Mouse (Mus musculus) embryonic facial prominence, embryonic 12.5 days (tissue): ENCODE measurements around the gene Awat1. TPM values are rescaled to one million over a fixed set of nuclear protein-coding genes. Genes with fewer than 3 reads are reported as not detected.

Source experiments
- ATAC-seq: fragments of 200-750 bp; cut with Nextera tagmentation; 2 replicates; pipeline ENCODE4 v1.8.0; 2017; ENCODE audit not compliant: insufficient number of reproducible peaks, insufficient read depth, low FRiP score, low TSS enrichment
- H3K27ac ChIP-seq: fragments of 300-500 bp; sonication (generic); 2 replicates; pipeline ENCODE4 v1.5.1; 2016; ENCODE audit warnings: mild to moderate bottlenecking
- H3K27me3 ChIP-seq: fragments of 300-500 bp; sonication (generic); 2 replicates; pipeline ENCODE4 v1.6.1; 2016; ENCODE audit warnings: mild to moderate bottlenecking, moderate library complexity
- H3K36me3 ChIP-seq: fragments of 300-500 bp; sonication (generic); 2 replicates; pipeline ENCODE4 v1.6.1; 2016; ENCODE audit warnings: mild to moderate bottlenecking
- H3K4me1 ChIP-seq: fragments of 300-500 bp; sonication (generic); 2 replicates; pipeline ENCODE4 v1.6.1; 2016
- H3K4me2 ChIP-seq: fragments of 300-500 bp; sonication (generic); replicated peaks from 2 replicates; pipeline ENCODE4 v1.6.1; 2016; ENCODE audit warnings: mild to moderate bottlenecking, moderate library complexity
- H3K4me3 ChIP-seq: fragments of 300-500 bp; sonication (generic); 2 replicates; pipeline ENCODE4 v1.5.1; 2016; ENCODE audit warnings: mild to moderate bottlenecking
- H3K9ac ChIP-seq: fragments of 300-500 bp; sonication (generic); 2 replicates; pipeline ENCODE4 v1.6.1; 2016; ENCODE audit warnings: mild to moderate bottlenecking, moderate library complexity
- H3K9me3 ChIP-seq: fragments of 300-500 bp; sonication (generic); 2 replicates; pipeline ENCODE4 v1.6.1; 2016; ENCODE audit warnings: mild to moderate bottlenecking, moderate library complexity
- WGBS: fragments of 180-500 bp; shearing (Covaris S2); methylation state at CpG from one replicate; pipeline ENCODE4 v1.1.7; 2016; 5-methylcytosine and 5-hydroxymethylcytosine counted together
- polyA plus RNA-seq: library from polyadenylated mRNA; unstranded; fragments of >200 nt; fragmentation: Nextera tagmentation; extraction: Ambion mirVana; gene quantifications from 2 replicates; pipeline ENCODE4 v1.2.1, GENCODE M21; 2016

The Awat1 gene
- polyA plus RNA-seq, 1 experiment from 2014 or later, result not detected

DNA sequence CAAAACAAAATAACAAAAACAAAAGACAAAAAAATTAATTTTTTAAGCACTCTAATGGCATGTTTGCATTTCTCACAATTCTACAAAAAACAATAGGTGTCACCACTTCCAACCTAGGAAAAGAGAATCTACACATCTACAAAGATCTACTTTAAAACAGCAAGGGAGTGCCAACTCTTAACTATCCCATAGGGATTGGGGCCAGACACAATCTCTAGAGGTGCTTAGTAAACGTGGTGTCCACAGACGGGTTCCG, 53.4 kb downstream of the Awat1 start, which contains the start of gene Kif4:
Gene Kif4 (plus strand): TSS at position 192 of the 256 bp plus-strand sequence.
- peak within 1 kb of the TSS; percentile 84 for H3K27ac ChIP-seq
- WGBS, result 18% methylated on average over 3 of the region's 3 CpGs
- H3K9me3 ChIP-seq, result no peaks in the 10 kb centered on the region

GRCm38 (mm10) chrX:100625802-100626793, 54.0 kb downstream of the Awat1 start, which contains the start of gene Pdzd11:
Pdzd11 (minus strand) TSS chrX:100626568.
- peak; percentile 99 for ATAC-seq
- H3K4me2 ChIP-seq, result peak within 1 kb of the TSS; percentile 61
- H3K9me3 ChIP-seq, result no peaks in the 10 kb centered on the region
- 0 out of 2 replicates have a peak, but pooled peaks cover 6% of the 10 kb centered on the region for H3K27me3 ChIP-seq
- 19% methylated on average over 62 of the region's 62 CpGs for WGBS
- peaks cover 8% of the 10 kb centered on the region; the same call in 1 of the 2 replicates for H3K36me3 ChIP-seq
- no peaks in the 10 kb centered on the region for H3K4me1 ChIP-seq
- H3K4me3 ChIP-seq, result peak within 1 kb of the TSS; percentile 56
- H3K27ac ChIP-seq, result peak within 1 kb of the TSS; percentile 84
- H3K9ac ChIP-seq, result peak within 1 kb of the TSS; percentile 56

More for the DNA sequence above, 53.4 kb downstream of the Awat1 start, which contains the start of gene Kif4:
- 0 out of 2 replicates have a peak, but pooled peaks cover 6% of the 10 kb centered on the region for H3K27me3 ChIP-seq
- H3K9ac ChIP-seq, result peak within 1 kb of the TSS; percentile 56
- H3K4me1 ChIP-seq, result no peaks in the 10 kb centered on the region
- H3K36me3 ChIP-seq, result peaks cover 8% of the 10 kb centered on the region; the same call in 1 of the 2 replicates
- ATAC-seq, result no peak
- peak within 1 kb of the TSS; percentile 61 for H3K4me2 ChIP-seq
- H3K4me3 ChIP-seq, result peak within 1 kb of the TSS; percentile 56

Other genes starting within 250 kb of the Awat1 start
- not detected in 2 replicates for gene Otud6a, start 143.2 kb upstream of the Awat1 start, polyA plus RNA-seq
- 0.19 and 0.69 TPM in 2 replicates for gene Awat2, start 129.5 kb upstream of the Awat1 start, polyA plus RNA-seq
- 37.5 and 38.1 TPM in 2 replicates for gene Igbp1, start 78.0 kb upstream of the Awat1 start, polyA plus RNA-seq
- not detected in 2 replicates for gene Dgat2l6, start 47.4 kb upstream of the Awat1 start, polyA plus RNA-seq
- gene P2ry4, start 22.6 kb downstream of the Awat1 start, polyA plus RNA-seq, result not detected in 2 replicates
- gene Arr3, start 33.2 kb downstream of the Awat1 start, polyA plus RNA-seq, result not detected in 2 replicates
- gene Kif4, start 53.5 kb downstream of the Awat1 start, polyA plus RNA-seq, result 34.9 and 36.0 TPM in 2 replicates
- 119 and 122 TPM in 2 replicates for gene Pdzd11, start 54.3 kb downstream of the Awat1 start, polyA plus RNA-seq
- gene Gdpd2, start 157.6 kb downstream of the Awat1 start, polyA plus RNA-seq, result 2.7 and 3.4 TPM in 2 replicates
- gene Dlg3, start 195.5 kb downstream of the Awat1 start, polyA plus RNA-seq, result 13.4 and 14.2 TPM in 2 replicates